Mouse (Mus musculus) lung, postnatal 0 days (tissue): ENCODE results near the gene Map3k4. TPM values are rescaled to one million over a fixed set of nuclear protein-coding genes. Genes with fewer than 3 reads are reported as not detected.
A peak's percentile ranks its signal among the peaks of the same experiment; 100 is the strongest.

Experiments
- ATAC-seq: fragments of 200-750 bp; cut with Nextera tagmentation; 2 replicates; pipeline ENCODE4 v1.8.0; 2017; ENCODE audit warnings: moderate library complexity
- DNase-seq: peaks from one replicate; pipeline ENCODE4 v3.0.0-alpha.2; 2016; ENCODE audit warnings: low spot score
- H3K27ac ChIP-seq: fragments of 300-500 bp; sonication (generic); 2 replicates; pipeline ENCODE4 v1.5.1; 2014; ENCODE audit warnings: antibody characterized with exemption, mild to moderate bottlenecking, low read length, mixed read lengths
- H3K27me3 ChIP-seq: fragments of 300-500 bp; sonication (generic); replicated peaks from 2 replicates; pipeline ENCODE4 v1.6.1; 2014; ENCODE audit warnings: low read length, mixed read lengths; ENCODE audit not compliant: insufficient read depth
- H3K36me3 ChIP-seq: fragments of 300-500 bp; sonication (generic); 2 replicates; pipeline ENCODE4 v1.6.1; 2014; ENCODE audit warnings: low read length, mixed read lengths; ENCODE audit not compliant: insufficient read depth
- H3K4me1 ChIP-seq: fragments of 300-500 bp; sonication (generic); 2 replicates; pipeline ENCODE4 v1.6.1; 2014; ENCODE audit warnings: antibody characterized with exemption, low read depth, low read length, mixed read lengths; ENCODE audit not compliant: insufficient read depth
- H3K4me2 ChIP-seq: fragments of 300-500 bp; sonication (generic); replicated peaks from 2 replicates; pipeline ENCODE4 v1.6.1; 2014; ENCODE audit warnings: low read depth, mild to moderate bottlenecking, low read length, moderate library complexity, mixed read lengths
- H3K4me3 ChIP-seq: fragments of 300-500 bp; sonication (generic); 2 replicates; pipeline ENCODE4 v1.5.1; 2014; ENCODE audit warnings: low read depth, low read length
- H3K9ac ChIP-seq: fragments of 300-500 bp; sonication (generic); replicated peaks from 2 replicates; pipeline ENCODE4 v1.6.1; 2014; ENCODE audit warnings: low read depth, mild to moderate bottlenecking
- H3K9me3 ChIP-seq: fragments of 300-500 bp; sonication (generic); 2 replicates; pipeline ENCODE4 v1.6.1; 2016; ENCODE audit warnings: low read length, mixed read lengths
- CTCF ChIP-seq: IDR thresholded peaks from 2 replicates; pipeline ENCODE4 v1.5.1; 2016; ENCODE audit warnings: antibody characterized with exemption, mild to moderate bottlenecking
- EP300 ChIP-seq: IDR thresholded peaks from 2 replicates; pipeline ENCODE4 v1.6.1; 2016; ENCODE audit warnings: antibody characterized with exemption, mild to moderate bottlenecking, control low read depth
- WGBS: fragments of 180-500 bp; shearing (Covaris S2); extraction: QIAGEN DNeasy Blood & Tissue Kit; methylation state at CpG from one replicate; pipeline ENCODE4 v1.1.7; 2014; 5-methylcytosine and 5-hydroxymethylcytosine counted together
- polyA plus RNA-seq: library from polyadenylated mRNA; unstranded; fragments of >200 nt; fragmentation: Nextera tagmentation; extraction: Ambion mirVana; gene quantifications from 2 replicates; pipeline ENCODE4 v1.2.1, GENCODE M21; 2015

Gene Map3k4
- polyA plus RNA-seq, 1 experiment from 2014 or later = 32.5 TPM

- WGBS = 23% methylated on average over 14 of the region's 14 CpGs
- Histone ChIP-seq H3K4me1 (0 out of 2 replicates have a peak, but pooled peaks cover 5% of the 10 kb centered on the region), H3K9me3 (no peaks in the 10 kb centered on the region), H3K27me3 (no peaks in the 10 kb centered on the region), H3K36me3 (no peaks in the 10 kb centered on the region), H3K27ac (peak overlapping the region; percentile 5; the same call in 1 of the 2 replicates), H3K9ac (no peak overlapping the region), H3K4me2 (peak overlapping the region; percentile 2; the same call in 1 of the 2 replicates), H3K4me3 (no peak overlapping the region)
- DNase-seq (peak; percentile 72), ATAC-seq (peak; percentile 92)
- TF ChIP-seq CTCF (no peak), EP300 (peak; percentile 24; the same call in 1 of the 2 replicates)
Measured at GRCm38 (mm10) chr17:12327847-12328518, 9.4 kb upstream of the Map3k4 start.

- Histone ChIP-seq H3K27me3 (no peaks in the 10 kb centered on the region), H3K9me3 (no peaks in the 10 kb centered on the region), H3K4me3 (no peak overlapping the region), H3K27ac (no peak overlapping the region), H3K4me1 (no peaks in the 10 kb centered on the region), H3K9ac (no peak overlapping the region), H3K36me3 (no peaks in the 10 kb centered on the region), H3K4me2 (no peak overlapping the region)
- TF ChIP-seq CTCF (no peak), EP300 (no peak)
- 76% methylated on average over 7 of the region's 7 CpGs for WGBS
- DNase-seq (no peak), ATAC-seq (no peak)
Measured at GRCm38 (mm10) chr17:12319786-12320185, 1.2 kb upstream of the Map3k4 start.

- DNase-seq (peak; percentile 37), ATAC-seq (peak; percentile 74)
- 0% methylated on average over 33 of the region's 59 CpGs for whole genome bisulfite sequencing
Measured at GRCm38 (mm10) chr17:12317954-12318651, 493 bp downstream of the Map3k4 start.

GRCm38 (mm10) chr17:12317607-12317953 lies 1.0 kb downstream of the Map3k4 start:
- H3K27ac ChIP-seq = peak overlapping the region; percentile 83; the same call in 1 of the 2 replicates
- no peaks in the 10 kb centered on the region for H3K36me3 ChIP-seq
- DNase-seq (no peak), ATAC-seq (no peak)
- H3K4me2 ChIP-seq = peak overlapping the region; percentile 87
- H3K27me3 ChIP-seq = no peaks in the 10 kb centered on the region
- WGBS = 4% methylated on average over 7 of the region's 7 CpGs
- H3K4me1 ChIP-seq = no peaks in the 10 kb centered on the region
- H3K4me3 ChIP-seq = peak overlapping the region; percentile 98
- TF ChIP-seq EP300 (no peak), CTCF (no peak)
- no peaks in the 10 kb centered on the region for H3K9me3 ChIP-seq
- H3K9ac ChIP-seq = 0 out of 2 replicates have a peak overlapping the region, but pooled peaks have one; percentile 73

More at GRCm38 (mm10) chr17:12317954-12318651, 493 bp downstream of the Map3k4 start:
- H3K4me2 ChIP-seq = peak overlapping the region; percentile 87
- no peaks in the 10 kb centered on the region for H3K4me1 ChIP-seq
- H3K27me3 ChIP-seq = no peaks in the 10 kb centered on the region
- H3K4me3 ChIP-seq = peak overlapping the region; percentile 98
- H3K36me3 ChIP-seq = no peaks in the 10 kb centered on the region
- H3K9ac ChIP-seq = peak overlapping the region; percentile 73
- TF ChIP-seq EP300 (no peak), CTCF (no peak; the same call in 1 of the 2 replicates)
- H3K9me3 ChIP-seq = no peaks in the 10 kb centered on the region
- peak overlapping the region; percentile 83 for H3K27ac ChIP-seq

- no peaks in the 10 kb centered on the region for H3K36me3 ChIP-seq
- no peak overlapping the region for H3K9ac ChIP-seq
- WGBS = 92% methylated on average over 13 of the region's 13 CpGs
- no peak for DNase-seq
- no peak overlapping the region for H3K4me2 ChIP-seq
- H3K9me3 ChIP-seq = no peaks in the 10 kb centered on the region
- TF ChIP-seq EP300 (no peak), CTCF (no peak)
- no peaks in the 10 kb centered on the region for H3K4me1 ChIP-seq
- H3K27me3 ChIP-seq = no peaks in the 10 kb centered on the region
- no peak for ATAC-seq
- H3K4me3 ChIP-seq = no peak overlapping the region
- H3K27ac ChIP-seq = no peak overlapping the region
Measured at GRCm38 (mm10) chr17:12316251-12316650, 2.3 kb downstream of the Map3k4 start.

GRCm38 (mm10) chr17:12312248-12312647 lies 6.3 kb downstream of the Map3k4 start:
- H3K4me1 ChIP-seq = no peaks in the 10 kb centered on the region
- H3K36me3 ChIP-seq = no peaks in the 10 kb centered on the region
- H3K9me3 ChIP-seq = no peaks in the 10 kb centered on the region
- H3K27ac ChIP-seq = no peak overlapping the region
- TF ChIP-seq EP300 (no peak), CTCF (no peak)
- ATAC-seq = no peak
- H3K4me2 ChIP-seq = no peak overlapping the region
- WGBS = 90% methylated on average over 6 of the region's 6 CpGs
- no peak overlapping the region for H3K4me3 ChIP-seq
- no peaks in the 10 kb centered on the region for H3K27me3 ChIP-seq
- H3K9ac ChIP-seq = no peak overlapping the region
- no peak for DNase-seq
